Mouse (Mus musculus) ZHBTc4 (cell line): ENCODE data around the gene Hmgn2.

Experiments used
- DNase-seq: peaks from one replicate; pipeline ENCODE4 v3.0.0-alpha.2; 2011; ENCODE audit warnings: low read depth, low spot score

Gene Hmgn2

DNA sequence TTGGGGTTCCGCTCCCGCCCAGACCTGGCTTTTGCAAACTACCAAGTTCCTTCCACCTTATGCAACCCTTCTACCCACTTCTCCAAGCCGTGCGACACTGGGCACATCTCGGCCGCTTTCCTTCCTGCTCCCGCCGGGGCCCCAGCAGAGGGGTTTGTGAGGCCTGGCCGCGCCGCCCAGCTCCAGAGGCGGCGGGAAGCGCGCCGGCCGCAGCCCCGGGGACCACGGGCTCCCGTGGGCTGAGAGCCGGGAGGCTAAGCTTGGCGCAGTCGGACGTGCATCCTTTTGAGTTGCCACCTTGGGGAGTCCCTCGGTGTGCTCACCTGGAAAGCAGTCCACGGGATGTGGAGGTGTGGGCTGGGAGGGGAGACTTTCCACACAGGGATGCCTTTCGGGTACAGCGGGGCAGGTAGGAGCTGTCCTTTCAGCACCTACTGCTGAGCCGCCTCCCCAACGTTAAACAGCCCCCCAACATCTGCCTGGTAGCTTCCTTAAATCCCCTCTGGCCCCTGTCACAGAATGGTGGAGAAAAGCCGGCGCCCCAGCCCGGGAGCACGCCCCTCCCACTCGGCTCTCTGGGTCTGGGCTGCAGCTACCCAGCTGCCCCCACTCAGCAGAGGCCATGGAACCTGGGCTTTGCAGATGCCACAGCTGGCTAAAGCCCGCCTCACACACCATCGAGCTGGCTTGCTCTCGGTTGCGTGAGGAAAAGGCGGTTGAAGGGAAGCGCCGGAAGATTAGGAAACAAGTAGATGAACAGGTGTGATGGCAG, at the start of gene Hmgn2:
TSS of gene Hmgn2 (minus strand) at position 501 of the 772 bp plus-strand sequence.
- DNase-seq: peak; percentile 54

DNA sequence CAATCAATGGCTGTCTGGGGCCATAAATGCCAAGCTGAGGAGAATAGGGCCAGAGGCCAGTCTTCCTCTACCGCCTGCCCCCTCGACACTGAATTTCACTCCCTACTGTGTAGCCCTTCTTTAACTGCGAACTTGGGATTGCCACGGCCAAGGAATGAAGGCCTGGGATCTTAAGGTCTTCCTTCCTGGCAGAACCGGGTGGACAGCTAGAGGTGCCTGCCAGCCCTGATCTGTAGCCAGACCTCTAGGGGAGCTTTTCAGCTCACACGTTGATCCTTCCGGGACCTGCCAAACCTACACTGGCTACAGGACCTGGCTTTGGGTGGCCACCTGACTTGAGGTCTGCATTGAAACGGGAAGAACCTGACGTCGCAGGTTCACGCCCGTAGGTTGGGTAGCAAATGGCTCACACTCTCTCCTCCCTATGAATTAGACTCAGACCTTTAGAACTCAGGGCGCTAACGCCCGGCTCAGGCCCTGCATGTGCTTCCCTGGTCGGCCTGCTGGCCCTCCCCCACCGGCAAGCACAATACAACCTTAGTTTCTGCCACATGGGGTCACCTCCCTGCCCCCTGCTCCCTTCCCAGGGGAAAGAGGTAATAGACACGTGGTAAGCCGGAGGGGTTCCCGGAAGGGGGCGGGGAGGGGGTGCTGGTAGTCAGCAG, 48.9 kb upstream of the Hmgn2 start:
- DNase-seq: peak; percentile 47

DNA sequence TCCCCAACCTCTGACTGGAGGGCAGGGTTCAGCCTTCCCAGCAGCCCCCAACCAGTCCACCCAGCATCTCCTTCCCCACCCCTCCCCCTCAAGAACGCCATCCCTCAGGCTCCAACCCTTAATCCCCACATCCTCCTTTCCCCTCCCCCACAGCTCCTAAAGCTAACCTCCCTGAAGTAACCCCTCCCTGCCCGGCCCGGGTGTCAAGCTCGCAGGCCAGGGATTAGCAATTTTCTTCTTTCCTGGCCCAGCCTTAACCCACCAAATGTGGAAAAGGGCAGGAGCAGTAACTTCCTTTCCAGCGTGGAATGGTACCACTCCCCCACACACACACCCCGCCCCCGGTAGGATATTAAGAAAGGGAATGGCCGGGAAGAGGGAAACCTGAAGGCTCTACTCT, 48.3 kb upstream of the Hmgn2 start:
- peak; percentile 84 for DNase-seq

DNA sequence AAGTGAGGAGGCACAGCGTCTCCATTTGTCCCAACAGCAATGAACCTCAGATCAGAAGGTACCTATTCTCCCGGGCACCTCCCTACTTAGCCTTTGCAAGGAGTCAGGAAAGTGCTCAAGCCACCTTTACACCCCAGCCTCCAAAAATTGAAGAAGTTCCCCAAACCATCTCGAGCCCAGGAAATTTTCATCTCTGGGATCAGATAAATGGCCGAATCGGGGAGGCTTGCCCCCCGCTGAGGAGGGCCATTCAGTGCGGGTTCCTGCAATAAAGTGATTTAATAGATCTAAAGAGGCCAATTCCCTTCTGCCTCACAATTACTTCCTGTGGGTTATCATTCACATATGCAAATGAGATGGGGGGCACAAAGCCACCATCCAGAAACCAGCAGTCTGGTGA, 47.8 kb upstream of the Hmgn2 start:
- peak; percentile 31 for DNase-seq

DNA sequence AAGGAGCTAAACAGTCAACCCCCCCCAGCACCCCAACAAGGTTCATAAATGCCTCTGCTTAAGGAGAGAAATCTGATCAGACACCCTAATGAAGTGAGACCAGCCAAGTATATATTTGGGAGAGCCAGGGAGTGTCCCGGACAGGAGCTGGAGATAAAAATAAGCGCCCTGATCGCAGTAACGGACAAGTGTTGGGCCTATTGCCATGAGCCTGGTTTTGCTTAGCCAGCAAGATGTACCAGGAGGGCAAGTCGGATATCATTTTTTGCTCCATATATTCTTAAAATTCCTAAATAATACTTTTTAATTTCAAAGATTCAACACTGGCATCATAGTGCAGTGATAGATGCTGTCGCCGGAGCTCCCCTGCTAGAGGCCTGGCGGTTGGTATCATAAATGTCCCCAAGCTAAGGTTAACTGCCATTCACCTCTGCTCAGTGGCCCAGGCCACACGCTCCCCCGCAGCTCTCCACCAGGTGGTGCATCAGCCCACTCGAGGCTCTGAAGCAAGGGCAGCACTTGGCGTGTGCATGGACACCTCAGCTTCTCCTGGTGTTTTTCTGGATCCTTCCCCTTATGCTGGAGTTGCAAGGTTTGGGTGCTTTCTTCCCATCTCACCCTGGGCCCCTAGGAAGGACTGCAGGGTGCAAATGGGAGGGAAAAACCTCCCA, 44.5 kb upstream of the Hmgn2 start:
- DNase-seq: peak; percentile 72

DNA sequence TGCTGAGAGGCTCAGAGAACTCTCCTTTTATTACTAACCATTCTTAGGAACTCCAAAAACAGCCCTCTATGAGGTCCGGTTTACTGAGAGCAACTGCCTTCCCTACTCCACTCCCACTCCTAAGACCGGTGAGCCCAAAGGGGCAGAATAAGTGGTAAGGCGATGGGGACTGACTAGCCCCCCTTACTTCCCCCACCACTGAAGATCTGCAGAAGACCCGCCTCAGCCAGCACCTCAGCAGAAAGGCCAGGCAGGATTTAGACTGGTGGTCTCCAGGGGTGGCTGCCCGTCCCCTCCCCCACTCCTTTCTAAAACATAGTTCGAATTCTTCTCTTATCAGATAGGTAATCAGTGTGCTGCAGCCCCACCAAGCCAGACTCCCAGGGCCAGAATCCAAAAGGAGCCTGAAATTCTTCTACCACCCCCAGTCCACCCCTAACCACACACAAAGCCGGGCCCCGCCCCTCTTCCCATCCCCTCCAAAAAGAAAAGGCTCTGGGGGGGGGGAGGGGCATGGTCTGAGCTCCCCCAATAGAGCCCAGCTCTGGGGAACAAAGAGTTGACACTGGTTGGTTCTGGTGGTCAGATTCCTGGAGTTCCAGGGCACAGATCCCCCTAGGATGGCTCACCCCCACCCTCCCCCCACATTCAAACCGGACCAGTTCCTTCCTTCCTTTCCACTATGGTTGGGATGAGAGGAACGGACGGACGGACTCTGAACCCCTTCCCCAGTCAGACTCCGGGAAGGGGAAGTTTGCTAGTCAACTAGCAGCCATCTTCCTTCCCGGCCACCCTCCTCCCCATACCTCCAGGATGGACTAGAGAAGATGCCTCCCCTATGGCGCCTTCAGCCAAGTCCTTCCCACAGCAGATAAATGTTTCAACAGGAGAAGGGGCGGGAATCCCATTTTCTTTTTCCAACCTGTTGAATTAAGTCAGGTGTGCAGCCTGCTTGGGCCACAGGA, 43.3 kb upstream of the Hmgn2 start:
- DNase-seq: peak; percentile 62

DNA sequence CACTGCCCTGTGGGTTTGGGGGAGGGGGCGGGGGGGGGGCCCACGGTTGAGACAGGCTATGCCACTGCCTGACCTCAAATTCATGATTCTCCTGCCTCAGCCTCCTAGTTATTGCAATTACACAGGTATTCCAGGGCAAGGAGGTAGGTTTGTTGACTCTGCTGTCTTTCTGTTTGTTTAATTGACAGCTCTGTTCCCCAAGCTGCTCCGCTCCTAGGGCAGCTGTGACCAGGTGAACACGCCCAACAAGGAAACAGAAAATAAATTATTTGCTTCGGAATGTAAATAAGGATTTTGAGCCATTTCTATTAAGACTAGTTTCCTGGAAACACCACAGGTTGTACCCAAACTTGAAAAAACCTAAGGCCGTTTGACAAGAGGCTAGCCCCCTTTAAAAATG, 41.3 kb upstream of the Hmgn2 start:
- no peak for DNase-seq

DNA sequence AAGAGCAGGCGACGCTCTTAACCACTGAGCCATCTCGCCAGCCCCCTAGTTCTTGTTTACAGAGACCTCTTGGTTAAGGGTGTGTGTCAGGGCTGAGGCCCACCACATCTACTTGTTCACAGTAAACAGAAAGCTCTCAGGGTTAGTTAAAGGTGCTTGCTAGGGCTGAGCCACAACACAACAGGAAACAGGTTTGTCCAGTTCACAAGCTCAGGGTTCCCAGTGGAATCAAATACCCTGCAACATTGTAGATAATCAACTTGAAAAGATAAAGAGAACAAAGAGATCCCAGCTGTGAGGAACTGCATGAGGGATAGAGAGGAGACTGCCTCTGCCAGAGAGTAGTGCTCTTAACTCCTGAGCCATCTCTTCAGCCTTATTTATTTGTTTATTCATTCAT, 38.4 kb upstream of the Hmgn2 start:
- DNase-seq: no peak

DNA sequence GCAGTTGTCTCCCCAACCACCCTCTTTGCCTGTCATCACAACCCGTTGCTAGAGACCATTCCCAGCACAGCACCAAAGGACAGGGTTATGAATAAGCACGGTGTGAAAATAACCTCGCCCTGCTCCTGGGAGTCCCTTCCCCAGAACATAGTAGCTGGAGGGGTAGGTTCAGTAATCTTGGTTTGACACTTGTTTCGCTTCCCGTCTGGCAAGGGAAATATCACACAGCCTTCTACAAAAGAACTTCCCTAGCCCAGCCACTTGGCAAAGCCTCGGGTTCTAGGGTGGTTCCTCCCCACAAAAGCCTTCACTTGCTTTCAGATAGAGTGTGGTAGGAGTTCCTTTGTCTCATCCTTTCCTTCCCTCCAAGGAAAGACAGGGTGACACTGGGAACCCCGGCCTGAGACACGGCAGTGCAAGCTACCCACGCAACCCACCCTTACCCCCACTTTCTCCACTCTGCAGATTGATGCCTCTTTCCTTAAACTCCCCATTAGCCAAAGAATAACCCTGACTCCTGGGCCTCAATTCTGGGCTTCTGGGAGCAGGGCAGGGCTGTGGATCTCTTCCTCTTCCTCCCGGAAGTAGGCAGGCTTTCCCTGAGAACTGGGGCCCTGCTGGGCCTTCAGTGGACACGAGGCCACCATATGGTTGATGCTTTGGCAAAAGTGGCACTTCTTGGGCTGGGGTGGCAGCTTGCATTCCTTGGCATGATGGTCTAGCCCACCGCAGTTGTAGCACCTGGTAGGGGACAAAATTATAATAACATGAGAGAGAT, 37.3 kb upstream of the Hmgn2 start:
- DNase-seq: no peak

DNA sequence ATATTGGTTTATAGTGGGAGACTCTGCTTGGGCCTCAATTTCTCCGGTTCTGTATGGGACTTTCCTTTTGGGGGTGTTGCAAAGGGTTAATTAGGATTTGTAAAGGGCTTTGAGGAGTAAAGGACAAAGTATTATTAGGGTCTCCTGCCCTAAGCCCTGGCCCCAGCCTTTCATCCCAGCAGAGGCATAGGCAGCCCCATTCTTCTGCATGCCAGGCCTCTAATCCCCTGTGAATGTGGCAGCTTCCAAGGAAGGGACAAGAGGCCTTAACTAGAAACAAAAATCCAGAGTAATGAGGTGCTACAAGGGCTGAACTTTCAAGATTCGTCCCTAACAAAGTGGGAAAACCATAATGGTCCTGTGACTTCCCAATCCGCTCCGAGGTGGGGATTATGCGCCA, 34.5 kb upstream of the Hmgn2 start:
- DNase-seq: no peak

DNA sequence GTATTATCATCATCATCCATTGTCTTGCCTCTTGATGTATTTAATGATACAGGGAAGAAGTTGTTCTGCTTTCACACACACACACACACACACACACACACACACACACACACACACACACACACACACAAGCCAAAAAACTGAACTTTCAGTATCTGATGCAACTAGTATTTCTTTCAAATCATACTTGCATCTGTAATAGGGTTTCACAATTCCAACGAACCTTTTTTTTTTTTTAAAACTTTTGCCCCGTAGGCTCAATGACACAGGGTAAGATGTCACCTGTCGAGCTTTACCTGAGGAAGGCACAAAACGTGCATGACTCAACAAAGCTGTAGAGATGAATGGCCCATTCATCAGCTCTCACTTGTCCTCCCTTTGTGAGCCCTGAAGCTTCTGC, 33.8 kb upstream of the Hmgn2 start:
- no peak for DNase-seq

DNA sequence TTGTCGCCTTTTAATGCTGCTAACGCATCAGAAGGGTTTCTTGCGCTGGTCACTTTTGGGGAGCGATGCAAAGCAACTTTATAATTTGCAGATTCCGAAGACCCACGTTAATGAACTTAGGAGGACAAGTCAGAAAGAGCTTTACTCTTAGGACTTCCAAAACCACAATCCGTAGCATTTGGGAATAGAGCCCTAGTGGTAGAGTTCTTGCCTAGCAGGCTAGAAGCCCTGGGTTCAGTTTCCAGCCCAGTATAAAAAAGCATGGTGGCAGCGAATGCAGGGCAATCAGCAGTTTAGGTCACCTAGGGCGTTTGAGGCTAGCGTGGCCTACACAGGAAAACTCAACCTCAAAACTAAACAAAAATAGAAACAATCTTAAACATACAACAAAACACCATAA, 33.3 kb upstream of the Hmgn2 start:
- DNase-seq: peak; percentile 56

DNA sequence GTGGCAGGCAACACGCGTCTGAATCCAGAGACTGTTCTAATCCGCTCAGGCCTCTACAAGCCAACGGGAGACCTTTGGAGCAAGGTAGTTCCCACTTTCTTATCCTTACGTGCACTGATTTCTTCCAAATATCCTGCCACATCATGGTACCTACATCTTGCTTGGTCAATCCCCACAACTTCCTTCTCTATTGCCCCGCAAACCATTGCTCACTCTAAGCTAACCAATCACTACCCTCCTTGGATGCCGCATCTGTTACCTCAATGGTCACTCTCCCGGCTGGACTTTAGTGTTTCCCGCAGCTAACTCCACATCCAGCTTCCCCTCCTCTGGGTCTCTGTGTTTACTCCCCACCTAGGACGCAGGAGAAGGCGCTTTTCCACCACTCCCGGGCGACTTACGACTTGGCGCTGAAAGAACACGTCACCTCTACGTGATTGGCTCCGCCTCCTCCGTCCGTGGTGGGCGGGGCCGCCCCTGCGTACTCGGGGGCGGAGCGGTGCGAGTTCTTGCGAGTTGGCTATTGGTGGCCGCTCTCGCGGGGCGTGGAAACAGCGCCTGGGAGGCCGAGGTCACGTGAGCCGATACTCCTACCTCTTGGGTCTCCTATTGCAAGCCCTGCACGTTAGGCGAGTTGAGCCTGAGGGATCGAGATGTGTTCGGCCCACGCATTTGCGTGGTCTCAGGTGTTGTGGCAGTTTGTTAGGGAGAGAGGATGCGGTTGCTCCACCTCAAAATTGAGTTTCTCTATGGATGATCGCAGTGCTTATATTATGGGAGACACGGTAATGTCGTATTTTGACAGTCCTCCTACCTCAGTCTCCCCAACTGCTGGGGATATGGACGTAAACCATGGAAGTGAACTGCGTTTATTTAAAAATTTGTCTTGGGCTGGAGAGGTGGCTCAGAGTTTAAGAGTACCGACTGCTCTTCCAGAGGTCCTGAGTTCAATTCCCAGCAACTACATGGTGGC, 32.3 kb upstream of the Hmgn2 start, which contains the start of gene Dhdds:
TSS of gene Dhdds (minus strand) at position 453 of the 973 bp plus-strand sequence.
- DNase-seq: peak; percentile 100

DNA sequence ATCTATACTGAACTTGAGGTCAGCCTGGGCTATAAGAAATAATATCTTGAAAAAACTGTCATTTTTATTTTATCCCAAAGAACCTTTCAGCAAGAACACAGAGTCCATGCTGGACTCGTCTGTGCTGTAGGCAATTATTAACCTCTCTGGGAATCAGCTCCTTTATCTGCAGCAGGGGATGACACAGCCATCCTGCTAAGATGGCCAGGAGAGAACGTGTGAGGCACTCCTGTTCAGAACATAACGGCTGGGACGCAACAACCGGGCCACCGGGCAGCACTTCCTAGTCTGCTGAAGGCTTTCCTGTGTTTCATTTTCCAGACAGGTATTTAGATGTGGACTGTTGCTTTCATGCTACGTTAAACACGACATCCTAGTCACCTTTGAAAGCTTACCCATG, 26.2 kb upstream of the Hmgn2 start:
- DNase-seq: no peak

DNA sequence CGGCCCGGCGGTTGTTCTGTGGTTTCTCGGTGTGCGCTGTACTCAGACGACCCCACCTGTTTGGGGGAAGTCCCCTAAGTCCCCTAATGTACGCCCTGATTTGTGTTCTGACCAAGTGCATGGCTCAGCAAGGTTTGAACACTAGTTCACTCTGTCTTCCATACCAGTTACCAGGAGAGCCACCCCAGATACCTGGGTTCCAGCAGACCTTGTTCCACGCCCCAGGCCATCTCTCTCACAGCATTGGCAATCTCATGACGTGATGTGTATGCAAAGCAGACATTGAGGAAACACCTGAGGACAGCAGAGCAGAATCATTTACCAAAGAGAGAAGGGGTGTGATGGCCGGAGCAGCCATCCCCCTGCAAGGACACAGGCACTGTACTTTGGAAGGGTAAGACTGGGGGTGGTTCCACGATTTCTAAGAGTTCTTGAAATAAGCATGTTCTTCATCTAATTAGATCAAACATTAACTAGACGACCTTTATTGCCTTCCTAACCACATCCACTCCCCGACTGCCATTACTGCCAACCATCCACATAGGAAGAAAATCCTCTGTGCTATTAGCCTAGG, 22.7 kb upstream of the Hmgn2 start:
- no peak for DNase-seq

DNA sequence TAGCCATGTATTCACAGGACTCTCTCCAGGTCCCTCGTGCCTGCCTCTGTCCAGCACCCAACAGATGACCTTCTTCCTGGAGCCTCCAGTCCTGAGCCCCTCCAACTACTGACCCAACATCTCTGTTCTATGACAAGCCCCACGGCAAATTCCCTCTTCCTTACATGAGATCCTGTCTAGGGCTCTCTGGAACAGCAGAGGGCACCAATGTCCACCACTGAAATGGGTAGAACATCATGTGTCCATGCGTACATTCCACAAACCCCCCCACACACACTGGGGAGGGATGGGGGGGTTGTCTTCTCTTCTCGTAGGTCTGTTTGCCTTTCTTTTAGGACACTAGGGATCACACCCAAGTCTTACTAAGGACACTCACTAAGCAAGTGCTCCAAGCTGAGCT, 21.6 kb upstream of the Hmgn2 start:
- no peak for DNase-seq

DNA sequence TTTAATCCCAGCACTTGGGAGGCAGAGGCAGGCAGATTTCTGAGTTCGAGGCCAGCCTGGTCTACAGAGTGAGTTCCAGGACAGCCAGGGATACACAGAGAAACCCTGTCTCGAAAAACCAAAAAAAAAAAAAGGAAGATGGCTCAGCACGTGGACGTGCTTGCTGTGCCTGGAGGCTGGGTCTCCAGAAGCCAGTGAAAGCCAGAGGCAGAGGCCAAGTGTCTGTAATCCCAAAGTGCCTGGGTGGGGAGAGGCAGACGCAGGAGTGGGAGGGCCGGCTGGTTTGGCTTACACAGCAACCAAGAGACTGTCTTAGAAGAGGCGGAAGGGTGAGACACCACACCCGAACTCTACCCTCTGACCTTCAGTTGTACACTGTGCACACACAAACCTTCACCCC, 19.8 kb upstream of the Hmgn2 start:
- DNase-seq: peak; percentile 70

DNA sequence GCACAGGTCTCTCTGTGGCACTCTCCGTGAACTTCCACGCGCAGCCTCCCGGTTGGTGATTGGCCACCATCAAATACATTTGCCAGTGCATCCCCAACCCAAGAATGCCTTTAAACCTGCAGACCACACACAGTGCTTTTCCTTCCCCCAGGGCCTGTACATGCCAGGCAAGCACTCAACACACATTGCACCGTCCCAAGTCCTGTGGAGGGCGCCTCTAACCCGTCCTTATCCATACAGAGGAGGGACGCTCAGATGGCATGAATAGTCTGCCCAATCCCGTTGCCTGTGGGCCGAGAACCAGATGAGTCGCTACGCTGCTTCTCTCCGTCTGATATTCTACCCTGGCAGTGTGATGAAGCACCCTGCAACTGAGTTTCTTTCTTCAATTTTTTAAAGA, 14.5 kb upstream of the Hmgn2 start:
- peak; percentile 71 for DNase-seq

DNA sequence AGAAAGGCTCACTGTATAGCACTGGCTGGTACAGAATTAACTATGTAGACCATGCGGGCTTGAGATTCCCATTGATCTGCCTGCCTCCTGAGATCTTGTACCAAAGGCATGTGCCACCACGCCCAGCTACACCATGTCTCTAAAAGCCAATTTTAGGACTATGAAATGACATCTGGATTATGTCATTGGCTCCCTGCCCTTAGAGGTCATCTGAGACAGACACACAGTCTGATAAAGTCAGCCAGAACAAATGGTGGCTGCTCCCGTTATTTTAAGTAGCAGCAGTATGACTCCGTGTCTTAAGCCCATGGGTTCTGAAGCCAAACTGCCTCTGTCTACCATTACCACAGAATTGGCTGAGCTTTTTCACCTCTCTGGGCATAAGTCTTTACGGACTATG, 12.0 kb upstream of the Hmgn2 start:
- no peak for DNase-seq
